Mouse (Mus musculus) T-helper 17 cell (primary cell): ENCODE measurements at regions not wholly inside any gene's neighbourhood (a gene's known extent, or its start where the extent isn't known, plus 50 kb on each side); places are given as distances from the start of the nearest gene placed in this dataset.

Source experiments
- in situ Hi-C, 2 experiments: fragments of 300-600 bp; cut with MboI, MseI; formaldehyde crosslinking; loops; 1 replicate in 1 of 2; 2 replicates in 1 of 2; pipeline ENCODE4 v1.15.1; 2025; ENCODE audit warnings: high pct_unique_total_duplicates in 2 of 2

- in situ Hi-C loops = loop anchor here in 1 of 2 experiments (5.0 kb wide), 1 partner anchor 143 kb away; no protein-coding TSS in a partner anchor
Measured at GRCm38 (mm10) chr1:121254196-121254595, 78.2 kb downstream of the Insig2 start.
